Mouse (Mus musculus): ENCODE measurements around the gene 5430419D17Rik. TPM values are rescaled to one million over a fixed set of nuclear protein-coding genes. Genes with fewer than 3 reads are reported as not detected.

The 5430419D17Rik gene
- polyA plus RNA-seq, 1 experiment = 0.04 TPM

- no peaks in the 10 kb centered on the region for H3K79me2 ChIP-seq (ENCODE audit: control insufficient read depth, insufficient read depth)
- no peaks in the 10 kb centered on the region for H3K27me3 ChIP-seq (ENCODE audit: control insufficient read depth, insufficient read depth, insufficient read length)
- H3K36me3 ChIP-seq (ENCODE audit: control insufficient read depth, insufficient read depth) = no peaks in the 10 kb centered on the region
- H3ac ChIP-seq (ENCODE audit: control insufficient read depth, insufficient read length) = no peak overlapping the region
- no peak for TF ChIP-seq SRF (IDR thresholded peaks at IDR 0.05; ENCODE audit: control insufficient read depth, insufficient read length, low read depth)
- TF ChIP-seq MAX (IDR thresholded peaks at IDR 0.05; ENCODE audit: low read depth) = no peak
- no peak for TF ChIP-seq USF1 (IDR thresholded peaks at IDR 0.05; ENCODE audit: low read depth)
- no peak for TF ChIP-seq TCF3 (IDR thresholded peaks at IDR 0.05; ENCODE audit: insufficient read length, low read depth)
- no peak overlapping the region for H3K4me2 ChIP-seq (ENCODE audit: low read depth)
- H3K4me3 ChIP-seq = no peak overlapping the region
Observed at GRCm38 (mm10) chr7:131327054-131327453, 152.9 kb downstream of the 5430419D17Rik start.

DNA sequence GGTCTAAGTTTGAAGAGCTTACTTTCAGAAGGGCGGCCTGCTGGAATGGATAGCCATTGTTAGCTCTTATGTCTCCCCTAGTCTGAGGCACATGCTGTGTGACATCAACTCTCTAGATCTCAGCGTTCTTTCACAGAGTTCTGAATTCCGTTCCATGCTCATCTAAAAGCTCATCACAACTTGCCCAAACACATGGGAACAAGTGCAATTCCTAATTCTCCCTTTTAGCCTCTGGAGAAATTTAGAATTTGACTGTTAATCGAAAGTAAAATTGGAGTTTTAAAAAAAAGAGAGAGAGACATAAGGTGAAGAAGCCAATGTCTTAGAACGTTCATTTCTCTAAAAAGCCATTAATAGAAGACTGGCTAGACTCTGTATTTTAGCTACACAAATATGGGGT is 155.2 kb downstream of the 5430419D17Rik start, which contains the start of gene Fam24b:
Gene Fam24b (minus strand): TSS at position 101 of the 400 bp plus-strand sequence.
- H3K36me3 ChIP-seq (ENCODE audit: control insufficient read depth, insufficient read depth) = no peaks in the 10 kb centered on the region
- H3ac ChIP-seq (ENCODE audit: control insufficient read depth, insufficient read length) = no peak within 1 kb of the TSS
- no peaks in the 10 kb centered on the region for H3K79me2 ChIP-seq (ENCODE audit: control insufficient read depth, insufficient read depth)
- TF ChIP-seq POLR2A (IDR thresholded peaks at IDR 0.05; ENCODE audit: insufficient read length, low read depth) (no peak), MAX (IDR thresholded peaks at IDR 0.05; ENCODE audit: low read depth) (no peak), CEBPB (IDR thresholded peaks at IDR 0.05; ENCODE audit: insufficient read depth, poor library complexity, severe bottlenecking) (no peak), POLR2AphosphoS2 (IDR thresholded peaks at IDR 0.05; ENCODE audit: insufficient read length, low read depth) (no peak), MYOD1 (IDR thresholded peaks at IDR 0.05; ENCODE audit: control insufficient read depth in 1 of 3, insufficient read length in 2 of 3, low read depth in 2 of 3) (no peak), E2F4 (IDR thresholded peaks at IDR 0.05; ENCODE audit: insufficient read depth) (no peak), USF1 (IDR thresholded peaks at IDR 0.05; ENCODE audit: low read depth) (no peak)
- no peak within 1 kb of the TSS for H3K4me3 ChIP-seq
- H3K4me2 ChIP-seq (ENCODE audit: low read depth) = no peak within 1 kb of the TSS
- no peaks in the 10 kb centered on the region for H3K27me3 ChIP-seq (ENCODE audit: control insufficient read depth, insufficient read depth, insufficient read length)

DNA sequence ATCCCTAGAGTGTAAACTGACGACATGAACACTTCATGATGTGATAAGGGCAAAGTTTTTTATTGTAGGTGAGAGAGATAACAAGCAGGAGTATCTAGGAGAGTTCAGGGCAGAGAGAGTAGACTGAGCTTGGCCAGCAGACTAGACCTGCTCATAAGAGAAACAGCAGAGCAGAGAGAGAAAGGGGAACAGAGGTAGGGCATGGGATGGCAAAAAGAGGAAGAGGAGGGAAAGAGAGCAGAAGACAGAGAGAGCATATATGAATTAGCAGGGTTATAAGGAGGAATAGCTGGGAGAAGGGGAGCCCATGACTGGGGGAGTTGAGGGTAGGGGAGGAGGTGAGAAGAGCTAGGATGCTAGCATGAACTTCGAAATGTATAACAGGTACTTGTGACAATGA is 157.5 kb downstream of the 5430419D17Rik start:
- H3K79me2 ChIP-seq (ENCODE audit: control insufficient read depth, insufficient read depth) = no peaks in the 10 kb centered on the region
- no peak for TF ChIP-seq POLR2A (IDR thresholded peaks at IDR 0.05; ENCODE audit: insufficient read length, low read depth)
- TF ChIP-seq MYOD1 (IDR thresholded peaks at IDR 0.05; ENCODE audit: control insufficient read depth in 1 of 3, insufficient read length in 2 of 3, low read depth in 2 of 3) = no peak
- TF ChIP-seq E2F4 (IDR thresholded peaks at IDR 0.05; ENCODE audit: insufficient read depth) = no peak
- TF ChIP-seq SRF (IDR thresholded peaks at IDR 0.05; ENCODE audit: control insufficient read depth, insufficient read length, low read depth) = no peak
- no peak for TF ChIP-seq TCF12 (IDR thresholded peaks at IDR 0.05; ENCODE audit: insufficient read depth, poor library complexity, severe bottlenecking)
- TF ChIP-seq MAX (IDR thresholded peaks at IDR 0.05; ENCODE audit: low read depth) = no peak
- no peak for TF ChIP-seq TCF3 (IDR thresholded peaks at IDR 0.05; ENCODE audit: insufficient read length, low read depth)
- no peak for TF ChIP-seq CEBPB (IDR thresholded peaks at IDR 0.05; ENCODE audit: insufficient read depth, poor library complexity, severe bottlenecking)
- TF ChIP-seq REST (IDR thresholded peaks at IDR 0.05; ENCODE audit: insufficient read depth, insufficient read length) = no peak
- TF ChIP-seq USF1 (IDR thresholded peaks at IDR 0.05; ENCODE audit: low read depth) = no peak
- no peak for TF ChIP-seq MYOG (IDR thresholded peaks at IDR 0.05; ENCODE audit: control insufficient read depth in 1 of 3, insufficient read depth in 1 of 3, insufficient read length in 2 of 3, low read depth in 2 of 3)
- TF ChIP-seq POLR2AphosphoS2 (IDR thresholded peaks at IDR 0.05; ENCODE audit: insufficient read length, low read depth) = no peak

DNA sequence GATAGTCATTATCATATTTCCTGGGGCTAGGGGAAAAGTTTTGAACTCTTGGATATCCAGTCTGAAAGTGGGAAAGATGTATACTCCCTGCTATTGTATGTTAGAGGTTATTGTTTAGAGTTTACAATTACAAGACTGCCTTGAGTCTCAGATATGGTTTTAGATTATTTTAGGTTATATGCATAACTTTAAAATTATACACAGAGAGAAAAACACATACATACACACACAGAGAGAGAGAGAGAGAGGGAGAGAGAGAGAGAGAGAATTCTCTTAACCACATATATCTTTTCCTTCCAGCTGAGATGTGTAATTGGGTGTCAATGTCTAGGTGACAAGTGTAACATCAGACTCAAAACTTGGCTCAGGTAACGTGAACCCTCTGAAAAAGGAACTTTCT is 159.4 kb downstream of the 5430419D17Rik start, which contains the start of gene Fam24a:
Gene Fam24a (plus strand): TSS at position 301 of the 400 bp plus-strand sequence.
- no peaks in the 10 kb centered on the region for H3K36me3 ChIP-seq (ENCODE audit: control insufficient read depth, insufficient read depth)
- no peaks in the 10 kb centered on the region for H3K79me2 ChIP-seq (ENCODE audit: control insufficient read depth, insufficient read depth)
- no peak within 1 kb of the TSS for H3K4me3 ChIP-seq
- H3K4me2 ChIP-seq (ENCODE audit: low read depth) = no peak within 1 kb of the TSS
- no peak within 1 kb of the TSS for H3ac ChIP-seq (ENCODE audit: control insufficient read depth, insufficient read length)
- no peaks in the 10 kb centered on the region for H3K27me3 ChIP-seq (ENCODE audit: control insufficient read depth, insufficient read depth, insufficient read length)
- TF ChIP-seq SRF (IDR thresholded peaks at IDR 0.05; ENCODE audit: control insufficient read depth, insufficient read length, low read depth) (no peak), POLR2A (IDR thresholded peaks at IDR 0.05; ENCODE audit: insufficient read length, low read depth) (no peak), E2F4 (IDR thresholded peaks at IDR 0.05; ENCODE audit: insufficient read depth) (no peak), MYOD1 (IDR thresholded peaks at IDR 0.05; ENCODE audit: control insufficient read depth in 1 of 3, insufficient read length in 2 of 3, low read depth in 2 of 3) (no peak)

More for the DNA sequence above, 157.5 kb downstream of the 5430419D17Rik start:
- no peak overlapping the region for H3K4me2 ChIP-seq (ENCODE audit: low read depth)
- no peaks in the 10 kb centered on the region for H3K27me3 ChIP-seq (ENCODE audit: control insufficient read depth, insufficient read depth, insufficient read length)
- H3K4me3 ChIP-seq = no peak overlapping the region
- no peak overlapping the region for H3ac ChIP-seq (ENCODE audit: control insufficient read depth, insufficient read length)
- H3K36me3 ChIP-seq (ENCODE audit: control insufficient read depth, insufficient read depth) = no peaks in the 10 kb centered on the region

- Histone ChIP-seq H3K79me2 (ENCODE audit: control insufficient read depth, insufficient read depth) (no peaks in the 10 kb centered on the region), H3K4me2 (ENCODE audit: low read depth) (no peak overlapping the region), H3K27me3 (ENCODE audit: control insufficient read depth, insufficient read depth, insufficient read length) (no peaks in the 10 kb centered on the region), H3ac (ENCODE audit: control insufficient read depth, insufficient read length) (no peak overlapping the region), H3K36me3 (ENCODE audit: control insufficient read depth, insufficient read depth) (peaks cover 10% of the 10 kb centered on the region), H3K4me3 (no peak overlapping the region)
- no peak for TF ChIP-seq MYOD1 (IDR thresholded peaks at IDR 0.05; ENCODE audit: control insufficient read depth in 1 of 3, insufficient read length in 2 of 3, low read depth in 2 of 3)
- TF ChIP-seq MAX (IDR thresholded peaks at IDR 0.05; ENCODE audit: low read depth) = no peak
- TF ChIP-seq MYOG (IDR thresholded peaks at IDR 0.05; ENCODE audit: control insufficient read depth in 1 of 3, insufficient read depth in 1 of 3, insufficient read length in 2 of 3, low read depth in 2 of 3) = no peak
- TF ChIP-seq E2F4 (IDR thresholded peaks at IDR 0.05; ENCODE audit: insufficient read depth) = no peak
- TF ChIP-seq POLR2A (IDR thresholded peaks at IDR 0.05; ENCODE audit: insufficient read length, low read depth) = no peak
- TF ChIP-seq POLR2AphosphoS2 (IDR thresholded peaks at IDR 0.05; ENCODE audit: insufficient read length, low read depth) = no peak
Observed at GRCm38 (mm10) chr7:131337502-131338068, 163.4 kb downstream of the 5430419D17Rik start.
